8 mouse cellular contexts compared by ENCODE assay signal in genomic region chr13:29604241-29604640, GRCm38 (mm10).
A peak's percentile ranks its signal among the peaks of the same experiment; 100 is the strongest.
DNase-seq lines count a peak whose midpoint lies in the region; ATAC-seq and TF ChIP-seq lines count a peak whose summit lies in the region.

No protein-coding gene starts in this region.

- no peaks in the 10 kb centered on the region for H3K36me3 ChIP-seq in hindbrain, postnatal 0 days (ENCODE audit: insufficient read depth, low read length)
- no peaks in the 10 kb centered on the region; the same call in 1 of the 2 replicates for H3K36me3 ChIP-seq in limb, embryonic 11.5 days (ENCODE audit: control insufficient read depth, insufficient read depth, low read length)
- H3K36me3 ChIP-seq in midbrain, postnatal 0 days (ENCODE audit: insufficient read depth, low read length), result no peaks in the 10 kb centered on the region

- H3K4me2 ChIP-seq in hindbrain, postnatal 0 days (ENCODE audit: low read depth, low read length), result no peak overlapping the region
- no peak overlapping the region for H3K4me2 ChIP-seq in limb, embryonic 11.5 days (ENCODE audit: low read depth, severe bottlenecking)
- no peak overlapping the region for H3K4me2 ChIP-seq in midbrain, postnatal 0 days (ENCODE audit: low read depth, low read length, poor library complexity, severe bottlenecking)

- no peak overlapping the region for H3K27ac ChIP-seq in hindbrain, postnatal 0 days
- H3K27ac ChIP-seq in limb, embryonic 11.5 days (replicated peaks; ENCODE audit: low read depth, low read length), result no peak overlapping the region
- no peak overlapping the region for H3K27ac ChIP-seq in midbrain, postnatal 0 days (ENCODE audit: low read depth, low read length)

- DNase-seq in layer of hippocampus, adult 11-12 months (ENCODE audit: low spot score), result peak; percentile 36
- no peak for DNase-seq in layer of hippocampus, adult 9-10 months (ENCODE audit: low spot score)
- DNase-seq in cerebellum, adult 8-10 months, result peak; percentile 24
- DNase-seq in forelimb bud, embryonic 11.5 days (ENCODE audit: low read depth, low spot score), result peak; percentile 76
- peak; percentile 87 for DNase-seq in hindbrain, postnatal 0 days (ENCODE audit: low spot score)
- DNase-seq in limb, embryonic 11.5 days (ENCODE audit: low spot score), result peak; percentile 82
- DNase-seq in midbrain, postnatal 0 days (ENCODE audit: low spot score), result peak; percentile 83
- peak; percentile 27 for DNase-seq in testis, postnatal 14 days (ENCODE audit: low spot score)

- H3K9me3 ChIP-seq in hindbrain, postnatal 0 days (ENCODE audit: low read length), result no peaks in the 10 kb centered on the region
- no peaks in the 10 kb centered on the region for H3K9me3 ChIP-seq in limb, embryonic 11.5 days (ENCODE audit: control insufficient read depth, low read length)
- H3K9me3 ChIP-seq in midbrain, postnatal 0 days (ENCODE audit: low read length), result no peaks in the 10 kb centered on the region

- no peak overlapping the region for H3K9ac ChIP-seq in hindbrain, postnatal 0 days (replicated peaks; ENCODE audit: low read length)
- H3K9ac ChIP-seq in limb, embryonic 11.5 days (ENCODE audit: low read length), result no peak overlapping the region
- no peak overlapping the region for H3K9ac ChIP-seq in midbrain, postnatal 0 days (replicated peaks; ENCODE audit: low read length, poor library complexity, severe bottlenecking)

- TF ChIP-seq CTCF in hindbrain, postnatal 0 days (IDR thresholded peaks at IDR 0.05; ENCODE audit: low read depth), result peak; percentile 91
- TF ChIP-seq CTCF in midbrain, postnatal 0 days (IDR thresholded peaks at IDR 0.05), result peak; percentile 88

- H3K4me1 ChIP-seq in hindbrain, postnatal 0 days (ENCODE audit: insufficient read depth, low read length), result no peaks in the 10 kb centered on the region
- peaks cover 7% of the 10 kb centered on the region; the same call in 1 of the 2 replicates for H3K4me1 ChIP-seq in limb, embryonic 11.5 days (ENCODE audit: control insufficient read depth, insufficient read depth, low read length)
- no peaks in the 10 kb centered on the region for H3K4me1 ChIP-seq in midbrain, postnatal 0 days (ENCODE audit: insufficient read depth, low read length)

- 19% methylated on average over 6 of the region's 7 CpGs for WGBS in hindbrain, postnatal 0 days
- WGBS in limb, embryonic 11.5 days, result 26% methylated on average over 6 of the region's 7 CpGs
- 9% methylated on average over 6 of the region's 7 CpGs for WGBS in midbrain, postnatal 0 days

- no peaks in the 10 kb centered on the region for H3K27me3 ChIP-seq in hindbrain, postnatal 0 days (ENCODE audit: insufficient read depth, low read length)
- H3K27me3 ChIP-seq in limb, embryonic 11.5 days (ENCODE audit: control insufficient read depth, insufficient read depth, low read length), result no peaks in the 10 kb centered on the region
- no peaks in the 10 kb centered on the region for H3K27me3 ChIP-seq in midbrain, postnatal 0 days (ENCODE audit: insufficient read depth, low read length)

- H3K4me3 ChIP-seq in hindbrain, postnatal 0 days (ENCODE audit: low read length), result no peak overlapping the region
- no peak overlapping the region for H3K4me3 ChIP-seq in limb, embryonic 11.5 days (ENCODE audit: low read depth, low read length)
- H3K4me3 ChIP-seq in midbrain, postnatal 0 days (ENCODE audit: low read depth, low read length), result no peak overlapping the region

- ATAC-seq in hindbrain, postnatal 0 days, result peak; percentile 80
- peak; percentile 44; the same call in 1 of the 2 replicates for ATAC-seq in limb, embryonic 11.5 days (ENCODE audit: insufficient number of reproducible peaks, low FRiP score, low TSS enrichment, low read depth)
- ATAC-seq in midbrain, postnatal 0 days (ENCODE audit: low FRiP score), result no peak; the same call in 1 of the 2 replicates
